Mouse (Mus musculus) adrenal gland, adult 8-10 months (tissue): ENCODE data around the gene F830045P16Rik. TPM values are rescaled to one million over a fixed set of nuclear protein-coding genes. Genes with fewer than 3 reads are reported as not detected.
"Not testable (repeated sequence)": the region's sequence is repeated elsewhere in the genome, so short reads cannot be mapped to it uniquely, and the experiment has no call there.

ENCODE experiments used
- DNase-seq: peaks from one replicate; pipeline ENCODE4 v3.0.0; 2022
- total RNA-seq, 4 experiments: library from RNA; stranded (reverse); gene quantifications; 2 replicates each; pipeline ENCODE4 v1.2.4; 2022

The F830045P16Rik gene
- total RNA-seq, 4 experiments from 2014 or later = not detected

DNA sequence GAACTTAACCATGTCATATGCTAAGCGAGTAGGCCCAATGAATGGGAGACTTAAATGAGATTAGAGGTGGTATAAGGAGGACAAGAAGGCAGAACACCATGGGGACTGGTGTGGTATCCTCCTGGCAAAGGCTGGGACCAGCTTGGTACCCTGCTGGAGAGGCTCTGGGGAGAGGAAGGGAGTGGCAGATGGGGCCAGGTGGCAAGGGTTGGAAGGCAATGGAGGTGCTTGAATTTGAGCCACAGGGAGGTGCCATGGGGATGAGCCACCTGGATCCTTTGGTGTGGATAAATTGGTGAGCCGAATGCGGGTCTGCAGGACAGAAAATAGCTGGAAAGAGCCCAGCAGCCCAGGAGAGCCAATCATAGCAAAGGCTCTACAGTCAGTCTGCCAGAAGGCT, 8.5 kb upstream of the F830045P16Rik start:
- no peak for DNase-seq

DNA sequence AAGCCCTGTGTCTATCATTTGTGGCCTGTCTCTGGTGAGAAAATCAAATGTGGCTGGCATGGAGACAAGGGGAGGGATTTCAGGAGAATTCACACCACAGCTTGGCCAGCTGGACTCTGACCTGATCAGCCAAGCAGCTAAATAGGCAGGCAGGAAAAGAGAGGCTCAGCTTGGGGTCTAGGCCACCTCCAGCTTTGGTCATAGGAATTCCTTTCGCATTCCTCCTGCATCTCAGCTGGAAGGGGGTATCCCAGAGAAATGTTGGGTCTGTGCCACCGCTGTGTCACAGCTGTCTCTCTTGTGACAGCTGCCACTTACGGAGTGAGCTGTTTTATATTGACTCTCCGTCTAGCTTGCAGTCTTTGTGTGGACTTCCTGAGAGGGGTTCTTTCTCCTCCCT, 8.0 kb upstream of the F830045P16Rik start:
- no peak for DNase-seq

DNA sequence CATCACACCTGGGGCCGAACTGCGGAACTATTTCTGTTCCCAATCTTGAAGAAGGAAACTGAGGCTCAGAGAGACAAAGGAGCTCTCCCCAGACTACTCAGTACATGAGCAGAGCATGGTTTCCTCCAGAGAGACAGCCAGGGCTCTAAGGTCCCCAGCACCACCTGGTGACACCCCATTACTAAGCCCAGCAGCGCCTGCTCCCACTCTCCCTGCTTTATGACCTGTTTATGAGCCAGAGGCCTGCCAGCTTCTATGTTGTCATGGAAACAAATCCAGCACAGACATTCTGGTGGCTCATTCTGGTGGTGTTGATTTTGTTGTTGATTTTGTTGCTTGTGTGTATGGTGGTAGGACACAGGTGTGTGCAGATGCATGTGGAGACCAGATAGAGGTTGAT, 3.6 kb upstream of the F830045P16Rik start:
- DNase-seq = no peak

DNA sequence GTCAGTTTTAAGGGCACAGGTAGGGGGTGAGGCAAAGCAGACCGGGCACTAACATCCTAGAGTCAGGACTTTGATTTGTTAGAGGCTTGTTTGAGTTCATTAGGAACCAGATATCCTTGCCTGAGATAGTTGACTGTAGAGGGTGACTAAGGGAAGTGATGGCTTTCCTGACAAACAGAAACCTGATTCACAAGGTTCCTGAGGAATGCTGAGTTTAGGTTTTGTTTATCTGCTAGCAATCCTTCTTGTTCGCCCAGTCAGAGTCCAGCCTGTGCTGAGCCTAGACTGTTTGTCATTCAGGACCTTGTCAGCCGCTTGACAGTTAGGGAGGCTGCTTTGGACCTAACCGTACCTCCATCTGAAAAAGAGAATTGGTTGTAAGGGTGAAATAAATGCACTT, 2.8 kb upstream of the F830045P16Rik start:
- DNase-seq = no peak

DNA sequence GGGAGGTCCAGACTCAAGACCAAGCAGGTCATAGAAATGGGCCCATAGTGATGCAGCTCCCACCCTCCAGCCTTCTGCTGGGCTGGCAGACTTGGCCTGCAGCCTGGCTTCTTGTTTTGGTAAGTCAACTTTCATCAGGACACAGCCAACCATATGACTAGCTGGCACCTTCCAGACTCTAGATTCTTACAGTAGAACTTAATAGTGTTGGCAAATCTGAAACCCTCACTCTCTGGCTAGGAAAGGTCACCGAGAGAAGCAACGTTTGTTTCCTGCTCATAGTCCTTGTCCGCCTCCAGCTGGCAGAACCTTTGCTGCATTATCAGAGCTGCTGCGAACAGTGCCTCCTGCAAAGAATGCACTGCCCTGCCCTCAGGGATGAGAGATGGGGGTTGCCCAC, 1.5 kb upstream of the F830045P16Rik start:
- DNase-seq = no peak

DNA sequence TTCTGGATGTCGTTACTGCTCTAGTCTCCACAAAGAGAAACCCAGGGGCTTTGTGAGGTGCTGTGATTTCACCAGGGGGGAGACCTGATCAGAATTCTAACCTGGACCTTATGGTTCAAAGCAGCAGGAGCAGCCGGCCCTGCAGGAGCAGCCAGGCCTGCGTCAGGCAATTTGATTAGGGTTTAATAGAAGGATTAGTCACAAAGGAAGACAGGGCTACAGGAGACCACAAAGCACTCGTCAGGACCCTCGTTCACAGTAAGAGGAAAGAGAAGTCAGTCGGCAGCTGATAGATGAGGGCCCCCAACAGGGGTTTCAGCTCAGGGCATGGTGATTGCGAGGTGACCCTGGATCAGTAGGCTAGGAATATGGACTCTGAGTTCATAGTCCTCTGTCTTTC, 958 bp upstream of the F830045P16Rik start:
- DNase-seq = no peak

GRCm38 (mm10) chr2:129536926-129537325, 524 bp upstream of the F830045P16Rik start:
- no peak for DNase-seq

DNA sequence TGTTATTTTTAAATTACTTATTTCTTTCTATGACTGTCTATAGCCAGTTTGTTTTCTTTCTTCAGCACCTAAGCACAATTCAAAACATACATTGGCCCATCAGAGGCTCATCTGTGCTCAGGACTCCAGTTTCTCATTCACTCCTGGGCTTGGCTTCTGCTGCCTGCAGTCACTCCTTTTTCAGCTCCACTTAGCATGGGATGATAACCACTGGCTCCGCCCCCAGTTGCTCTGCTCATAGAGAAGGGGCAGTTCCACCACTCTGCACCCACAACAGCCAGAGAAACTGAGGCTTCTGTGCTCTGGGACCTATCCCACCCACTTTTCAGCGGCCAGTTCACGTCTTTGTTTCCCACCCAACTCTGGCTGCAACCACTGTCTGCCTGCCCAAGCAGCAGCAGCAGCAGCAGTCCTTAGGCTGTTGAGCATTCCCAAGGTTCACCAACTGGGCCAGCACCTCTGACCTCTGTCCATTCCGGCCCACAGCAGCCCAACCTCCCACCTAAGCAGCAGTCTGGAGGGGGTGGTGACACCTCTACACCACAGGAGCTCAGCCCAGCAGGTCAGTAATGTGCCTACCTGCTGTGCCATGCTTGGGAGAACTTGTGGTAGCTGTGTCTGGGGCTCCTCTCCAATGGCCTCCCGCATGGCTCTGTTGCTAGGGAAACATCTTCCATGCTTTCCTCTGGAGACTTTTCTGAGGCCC, 1.4 kb downstream of the F830045P16Rik start:
- no peak for DNase-seq

DNA sequence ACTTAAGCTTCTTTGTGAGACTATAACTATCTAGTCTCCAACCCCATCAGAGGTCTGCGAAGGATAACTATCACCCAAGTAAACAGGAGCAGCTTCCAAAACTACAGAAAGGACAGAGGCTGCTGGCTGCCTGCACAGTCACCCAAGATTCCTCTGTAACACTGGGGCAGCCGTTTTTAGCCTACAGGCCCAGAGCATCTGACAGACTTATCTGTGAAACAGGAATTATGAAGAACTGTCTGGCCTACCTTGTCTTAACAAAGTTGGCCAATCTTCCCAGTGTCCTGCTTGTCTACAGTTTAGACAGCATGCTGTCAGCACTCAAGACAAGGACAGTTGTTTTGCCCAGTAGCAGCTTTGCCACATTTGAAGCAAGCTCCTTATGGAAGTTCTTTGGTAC, 4.5 kb downstream of the F830045P16Rik start:
- DNase-seq = no peak

- DNase-seq = no peak
These were observed 5.3 kb downstream of the F830045P16Rik start for GRCm38 (mm10) chr2:129531102-129531501.

GRCm38 (mm10) chr2:129529297-129530209, 6.8 kb downstream of the F830045P16Rik start:
- DNase-seq = no peak

DNA sequence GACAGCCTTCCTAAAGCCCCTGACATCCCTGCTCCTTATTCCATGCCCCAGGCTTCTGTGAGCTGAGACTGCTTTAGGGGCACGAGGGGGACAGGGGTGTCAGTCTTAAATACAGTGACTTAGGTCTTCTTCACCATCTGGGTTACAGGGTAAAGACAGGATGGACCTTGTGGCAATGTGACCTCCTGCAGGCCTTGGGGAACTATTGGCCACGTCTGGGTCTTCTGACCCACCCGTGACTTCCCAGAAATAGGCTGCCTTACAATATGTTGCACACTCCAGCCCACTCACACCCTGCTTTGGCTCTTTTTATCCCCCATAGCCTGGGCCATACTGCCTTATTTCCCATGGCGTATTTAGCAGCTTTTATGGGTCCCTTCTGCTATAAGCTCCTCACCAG, 8.5 kb downstream of the F830045P16Rik start:
- no peak for DNase-seq

GRCm38 (mm10) chr2:129526322-129526721, 10.1 kb downstream of the F830045P16Rik start:
- DNase-seq = no peak

DNA sequence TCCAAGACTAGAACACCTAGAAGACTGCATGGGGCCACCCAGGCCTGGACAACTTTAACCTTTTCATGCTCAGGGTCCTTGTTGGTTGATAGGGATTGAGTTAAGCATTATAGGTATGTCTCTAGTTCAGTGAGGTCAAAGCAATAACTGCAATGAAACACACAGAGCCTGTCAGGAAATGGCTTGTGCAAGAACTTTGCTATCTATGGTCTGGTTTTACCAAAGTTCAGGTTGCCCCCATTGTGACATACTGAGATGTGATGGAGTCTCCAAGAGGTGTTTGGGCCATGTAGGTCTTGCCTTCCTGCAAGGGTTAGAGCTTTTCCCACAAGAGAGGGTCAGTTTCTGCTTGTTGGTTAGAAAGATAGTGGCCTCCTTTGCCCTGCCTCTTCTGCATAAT, 10.8 kb downstream of the F830045P16Rik start:
- DNase-seq = no peak

GRCm38 (mm10) chr2:129518526-129518925, 17.9 kb downstream of the F830045P16Rik start:
- no peak for DNase-seq

- DNase-seq = peak; percentile 10
These were observed 21.2 kb downstream of the F830045P16Rik start for GRCm38 (mm10) chr2:129514923-129515920.

GRCm38 (mm10) chr2:129514401-129514667, 22.1 kb downstream of the F830045P16Rik start:
- DNase-seq = no peak

DNA sequence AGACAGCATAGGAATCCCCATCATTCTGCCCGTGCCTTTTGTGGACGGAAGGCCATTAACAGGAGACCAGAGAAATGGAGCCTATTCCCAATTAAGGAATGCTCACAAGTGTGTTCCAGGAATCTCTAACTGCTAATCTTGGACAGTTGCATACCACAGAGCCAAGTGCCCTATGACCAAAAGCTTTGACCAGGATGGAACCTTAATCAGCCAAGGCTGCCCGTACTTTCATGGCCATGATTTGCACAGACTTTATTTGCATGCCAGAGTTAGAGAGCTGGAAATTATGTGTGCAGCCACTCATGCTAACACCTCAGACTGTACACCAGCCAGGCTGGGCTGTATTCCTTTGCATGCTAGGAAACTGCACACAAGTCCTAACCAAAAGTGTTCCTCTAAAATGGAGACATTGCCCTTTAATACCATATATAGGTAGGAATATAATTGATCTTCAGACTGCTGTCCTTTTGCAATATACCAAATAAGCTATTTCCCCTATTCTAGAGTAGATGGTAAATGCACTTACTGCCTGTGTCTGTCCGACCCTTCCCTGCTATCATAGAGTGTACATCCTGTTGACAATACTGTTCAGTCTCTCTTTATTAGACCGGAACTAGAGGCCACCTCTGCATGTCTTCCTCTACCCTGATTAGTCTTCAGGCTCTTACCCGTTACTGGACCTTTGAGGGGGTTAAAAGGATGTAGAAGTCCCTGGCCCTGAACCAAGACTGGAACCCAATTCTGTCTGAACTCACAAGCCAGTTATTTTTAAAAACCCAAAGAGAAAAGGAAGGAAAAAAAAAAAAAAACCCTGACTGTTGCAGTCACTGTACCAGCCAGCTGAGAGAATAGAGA, 22.6 kb downstream of the F830045P16Rik start:
- DNase-seq = no peak

GRCm38 (mm10) chr2:129512147-129512546, 24.3 kb downstream of the F830045P16Rik start:
- DNase-seq = not testable (repeated sequence)

- DNase-seq = peak; percentile 34
These were observed 33.8 kb downstream of the F830045P16Rik start for GRCm38 (mm10) chr2:129502641-129503040.

- DNase-seq = no peak
These were observed 46.7 kb downstream of the F830045P16Rik start for GRCm38 (mm10) chr2:129489496-129490285.
